Mouse (Mus musculus): Measurements from ENCODE around the gene Mterf1a. TPM values are rescaled to one million over a fixed set of nuclear protein-coding genes. Genes with fewer than 3 reads are reported as not detected.
"Not testable (repeated sequence)": the region's sequence is repeated elsewhere in the genome, so short reads cannot be mapped to it uniquely, and the experiment has no call there.

The Mterf1a gene
- polyA plus RNA-seq, 1 experiment from 2014 or later, result 11.6 TPM

GRCm38 (mm10) chr5:3931636-3932035 lies 37.9 kb upstream of the Mterf1a start:
- no peaks in the 10 kb centered on the region for H3K27me3 ChIP-seq (ENCODE audit: control insufficient read depth, insufficient read depth, low read length)
- no peak overlapping the region for H3K4me3 ChIP-seq (ENCODE audit: low read depth, low read length)
- no peak for DNase-seq (ENCODE audit: low spot score)
- H3K9me3 ChIP-seq (ENCODE audit: control insufficient read depth, low read length), result no peaks in the 10 kb centered on the region
- peaks cover 4% of the 10 kb centered on the region; the same call in 1 of the 2 replicates for H3K4me1 ChIP-seq (replicated peaks; ENCODE audit: control insufficient read depth, insufficient read depth, low read length)
- H3K27ac ChIP-seq (ENCODE audit: low read depth, low read length), result no peak overlapping the region
- 86% methylated on average over 3 of the region's 3 CpGs for WGBS
- no peak for ATAC-seq (ENCODE audit: low FRiP score)
- H3K4me2 ChIP-seq (replicated peaks; ENCODE audit: low read depth, low read length), result no peak overlapping the region
- no peaks in the 10 kb centered on the region for H3K36me3 ChIP-seq (ENCODE audit: control insufficient read depth, insufficient read depth, low read length)
- H3K9ac ChIP-seq (ENCODE audit: low read depth, low read length), result no peak overlapping the region

GRCm38 (mm10) chr5:3930760-3931159 lies 37.0 kb upstream of the Mterf1a start:
- WGBS, result 76% methylated on average over 5 of the region's 5 CpGs
- Histone ChIP-seq H3K4me1 (replicated peaks; ENCODE audit: control insufficient read depth, insufficient read depth, low read length) (peaks cover 4% of the 10 kb centered on the region; the same call in 1 of the 2 replicates), H3K36me3 (ENCODE audit: control insufficient read depth, insufficient read depth, low read length) (no peaks in the 10 kb centered on the region), H3K9me3 (ENCODE audit: control insufficient read depth, low read length) (no peaks in the 10 kb centered on the region), H3K27ac (ENCODE audit: low read depth, low read length) (no peak overlapping the region), H3K4me3 (ENCODE audit: low read depth, low read length) (no peak overlapping the region), H3K9ac (ENCODE audit: low read depth, low read length) (no peak overlapping the region), H3K4me2 (replicated peaks; ENCODE audit: low read depth, low read length) (no peak overlapping the region), H3K27me3 (ENCODE audit: control insufficient read depth, insufficient read depth, low read length) (no peaks in the 10 kb centered on the region)
- ATAC-seq (ENCODE audit: low FRiP score), result no peak
- no peak for DNase-seq (ENCODE audit: low spot score)

DNA sequence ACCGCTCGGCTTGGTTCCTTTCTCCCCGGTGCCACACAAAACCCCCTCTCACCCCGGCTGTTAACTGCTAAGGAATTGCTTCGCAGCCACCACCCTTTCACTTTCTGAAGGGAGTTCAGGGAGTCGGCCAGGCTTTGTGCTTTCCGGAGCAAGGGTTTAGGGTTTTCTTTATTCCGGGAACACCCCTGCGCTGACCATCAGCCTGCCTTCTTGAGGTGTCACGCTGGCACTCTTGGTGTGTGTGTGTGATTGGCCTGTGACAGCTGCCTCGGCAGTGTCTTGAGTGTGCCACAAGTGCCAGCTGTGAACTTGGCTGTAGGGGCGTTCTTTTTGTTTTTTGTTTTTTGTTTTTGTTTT lies 34.9 kb upstream of the Mterf1a start:
- DNase-seq (ENCODE audit: low spot score) (peak; percentile 73), ATAC-seq (ENCODE audit: low FRiP score) (peak; percentile 73)
- Histone ChIP-seq H3K4me3 (ENCODE audit: low read depth, low read length) (peak overlapping the region; percentile 94), H3K27me3 (ENCODE audit: control insufficient read depth, insufficient read depth, low read length) (no peaks in the 10 kb centered on the region), H3K4me2 (replicated peaks; ENCODE audit: low read depth, low read length) (peak overlapping the region; percentile 67), H3K27ac (ENCODE audit: low read depth, low read length) (peak overlapping the region; percentile 95), H3K36me3 (ENCODE audit: control insufficient read depth, insufficient read depth, low read length) (no peaks in the 10 kb centered on the region), H3K4me1 (replicated peaks; ENCODE audit: control insufficient read depth, insufficient read depth, low read length) (peaks cover 4% of the 10 kb centered on the region; the same call in 1 of the 2 replicates), H3K9ac (ENCODE audit: low read depth, low read length) (peak overlapping the region; percentile 99), H3K9me3 (ENCODE audit: control insufficient read depth, low read length) (no peaks in the 10 kb centered on the region)
- WGBS, result 0% methylated on average over 12 of the region's 12 CpGs

- Histone ChIP-seq H3K27ac (ENCODE audit: low read depth, low read length) (peak within 1 kb of the TSS; percentile 95), H3K36me3 (ENCODE audit: control insufficient read depth, insufficient read depth, low read length) (no peaks in the 10 kb centered on the region), H3K9ac (ENCODE audit: low read depth, low read length) (peak within 1 kb of the TSS; percentile 99), H3K4me2 (replicated peaks; ENCODE audit: low read depth, low read length) (peak within 1 kb of the TSS; percentile 67), H3K4me1 (replicated peaks; ENCODE audit: control insufficient read depth, insufficient read depth, low read length) (peaks cover 4% of the 10 kb centered on the region; the same call in 1 of the 2 replicates), H3K9me3 (ENCODE audit: control insufficient read depth, low read length) (no peaks in the 10 kb centered on the region), H3K4me3 (ENCODE audit: low read depth, low read length) (peak within 1 kb of the TSS; percentile 94), H3K27me3 (ENCODE audit: control insufficient read depth, insufficient read depth, low read length) (no peaks in the 10 kb centered on the region)
- DNase-seq (ENCODE audit: low spot score) (peak; percentile 79), ATAC-seq (ENCODE audit: low FRiP score) (peak; percentile 90)
- WGBS, result under 1% methylated on average over 65 of the region's 82 CpGs
Measured at GRCm38 (mm10) chr5:3927801-3928689, 34.3 kb upstream of the Mterf1a start, which contains the start of gene Akap9. Akap9 (plus strand) TSS chr5:3928054.

DNA sequence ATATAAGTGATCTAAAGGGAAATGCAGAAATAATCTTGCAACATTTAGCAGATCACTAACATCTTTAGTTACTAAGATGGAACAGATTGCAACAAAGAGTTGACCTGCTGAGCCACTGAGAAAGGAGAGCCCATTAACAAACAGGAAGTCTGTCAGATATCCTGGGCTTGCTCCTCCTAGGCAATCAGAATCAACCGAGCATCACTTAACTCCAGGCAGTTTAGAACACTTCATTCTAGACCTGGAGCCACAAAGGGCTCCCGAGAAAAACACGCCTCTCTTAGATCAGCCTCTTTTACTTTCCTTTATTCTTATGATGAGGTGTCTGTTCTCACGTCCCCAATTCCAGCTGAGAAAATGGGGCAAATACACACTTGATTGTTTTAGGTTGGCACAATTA lies 32.9 kb upstream of the Mterf1a start:
- peaks cover 4% of the 10 kb centered on the region; the same call in 1 of the 2 replicates for H3K4me1 ChIP-seq (replicated peaks; ENCODE audit: control insufficient read depth, insufficient read depth, low read length)
- H3K27me3 ChIP-seq (ENCODE audit: control insufficient read depth, insufficient read depth, low read length), result no peaks in the 10 kb centered on the region
- 48% methylated on average over 4 of the region's 4 CpGs for WGBS
- H3K27ac ChIP-seq (ENCODE audit: low read depth, low read length), result no peak overlapping the region
- H3K9ac ChIP-seq (ENCODE audit: low read depth, low read length), result no peak overlapping the region
- no peak for ATAC-seq (ENCODE audit: low FRiP score)
- H3K4me3 ChIP-seq (ENCODE audit: low read depth, low read length), result no peak overlapping the region
- no peak overlapping the region for H3K4me2 ChIP-seq (replicated peaks; ENCODE audit: low read depth, low read length)
- DNase-seq (ENCODE audit: low spot score), result no peak
- H3K9me3 ChIP-seq (ENCODE audit: control insufficient read depth, low read length), result no peaks in the 10 kb centered on the region
- H3K36me3 ChIP-seq (ENCODE audit: control insufficient read depth, insufficient read depth, low read length), result no peaks in the 10 kb centered on the region

- Histone ChIP-seq H3K9ac (ENCODE audit: low read depth, low read length) (no peak overlapping the region), H3K27ac (ENCODE audit: low read depth, low read length) (no peak overlapping the region), H3K4me2 (replicated peaks; ENCODE audit: low read depth, low read length) (no peak overlapping the region), H3K4me1 (replicated peaks; ENCODE audit: control insufficient read depth, insufficient read depth, low read length) (no peaks in the 10 kb centered on the region), H3K9me3 (ENCODE audit: control insufficient read depth, low read length) (no peaks in the 10 kb centered on the region), H3K27me3 (ENCODE audit: control insufficient read depth, insufficient read depth, low read length) (no peaks in the 10 kb centered on the region), H3K36me3 (ENCODE audit: control insufficient read depth, insufficient read depth, low read length) (no peaks in the 10 kb centered on the region), H3K4me3 (ENCODE audit: low read depth, low read length) (no peak overlapping the region)
- no peak for ATAC-seq (ENCODE audit: low FRiP score)
- no peak for DNase-seq (ENCODE audit: low spot score)
- WGBS, result 93% methylated on average over 2 of the region's 2 CpGs
Measured at GRCm38 (mm10) chr5:3922350-3922749, 28.6 kb upstream of the Mterf1a start.

DNA sequence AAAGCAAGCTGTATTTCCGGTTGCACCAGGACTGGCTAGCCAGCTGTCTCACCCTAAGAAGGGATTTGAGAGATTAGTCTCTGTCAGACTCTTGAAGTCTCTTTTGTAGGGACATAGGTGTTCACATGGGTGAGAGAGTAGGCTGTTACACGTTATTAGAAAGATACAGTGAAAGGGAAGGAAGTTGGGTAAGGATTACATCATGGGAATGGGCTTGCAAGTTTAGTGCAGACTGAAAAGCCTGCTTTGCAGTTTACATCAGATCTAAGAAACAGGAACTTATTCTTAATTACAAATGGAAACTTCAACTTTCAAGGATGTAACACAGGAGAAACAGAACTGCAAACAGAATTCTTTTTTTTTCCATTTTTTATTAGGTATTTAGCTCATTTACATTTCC lies 11.7 kb upstream of the Mterf1a start:
- Histone ChIP-seq H3K36me3 (ENCODE audit: control insufficient read depth, insufficient read depth, low read length) (no peaks in the 10 kb centered on the region), H3K4me2 (replicated peaks; ENCODE audit: low read depth, low read length) (no peak overlapping the region), H3K4me3 (ENCODE audit: low read depth, low read length) (no peak overlapping the region), H3K4me1 (replicated peaks; ENCODE audit: control insufficient read depth, insufficient read depth, low read length) (no peaks in the 10 kb centered on the region), H3K27ac (ENCODE audit: low read depth, low read length) (no peak overlapping the region), H3K9ac (ENCODE audit: low read depth, low read length) (no peak overlapping the region), H3K9me3 (ENCODE audit: control insufficient read depth, low read length) (no peaks in the 10 kb centered on the region), H3K27me3 (ENCODE audit: control insufficient read depth, insufficient read depth, low read length) (no peaks in the 10 kb centered on the region)
- WGBS, result 68% methylated on average over 2 of the region's 2 CpGs
- ATAC-seq (ENCODE audit: low FRiP score), result no peak
- no peak for DNase-seq (ENCODE audit: low spot score)

DNA sequence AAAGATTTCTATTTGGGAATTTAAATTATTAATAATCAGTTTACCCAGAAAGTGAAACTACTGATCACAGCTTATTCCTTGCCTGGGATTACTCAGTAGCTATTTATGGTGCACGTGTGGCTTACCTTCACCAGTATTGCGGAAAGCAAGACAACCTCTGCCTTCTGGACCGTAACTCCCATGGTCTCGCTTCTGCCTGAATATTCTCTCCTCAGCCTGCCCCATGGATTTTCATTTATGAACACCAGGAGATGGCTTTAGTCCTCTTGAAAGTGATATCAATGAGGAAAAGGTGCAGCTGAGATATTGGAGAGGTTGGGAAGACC lies 524 bp upstream of the Mterf1a start:
- not testable (repeated sequence) for H3K27ac ChIP-seq (ENCODE audit: low read depth, low read length); H3K27me3 ChIP-seq (ENCODE audit: control insufficient read depth, insufficient read depth, low read length); H3K4me1 ChIP-seq (replicated peaks; ENCODE audit: control insufficient read depth, insufficient read depth, low read length); H3K9ac ChIP-seq (ENCODE audit: low read depth, low read length); DNase-seq (ENCODE audit: low spot score); ATAC-seq (ENCODE audit: low FRiP score); H3K9me3 ChIP-seq (ENCODE audit: control insufficient read depth, low read length); H3K4me3 ChIP-seq (ENCODE audit: low read depth, low read length); H3K36me3 ChIP-seq (ENCODE audit: control insufficient read depth, insufficient read depth, low read length); H3K4me2 ChIP-seq (replicated peaks; ENCODE audit: low read depth, low read length)
- 90% methylated on average over 4 of the region's 4 CpGs for WGBS

DNA sequence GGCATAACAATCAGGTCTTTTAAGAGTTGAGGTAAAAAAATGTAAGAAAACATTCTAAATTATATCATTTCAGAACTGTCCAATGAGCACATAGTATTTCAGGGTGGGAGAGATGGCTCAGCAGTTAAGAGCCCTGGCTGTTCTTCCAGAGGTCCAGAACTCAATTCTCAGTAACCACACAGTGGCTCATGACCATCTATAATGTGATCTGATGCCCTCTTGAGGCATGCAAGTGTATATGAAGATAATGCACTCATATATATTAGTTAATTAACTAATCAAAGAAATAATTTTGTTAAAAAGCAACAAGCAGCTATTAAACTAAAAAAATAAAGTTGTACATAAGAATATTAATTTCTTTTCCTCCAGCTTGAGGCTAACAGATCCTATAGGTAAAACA lies 4.5 kb downstream of the Mterf1a start:
- Histone ChIP-seq H3K27me3 (ENCODE audit: control insufficient read depth, insufficient read depth, low read length) (no peaks in the 10 kb centered on the region), H3K4me2 (replicated peaks; ENCODE audit: low read depth, low read length) (no peak overlapping the region), H3K36me3 (ENCODE audit: control insufficient read depth, insufficient read depth, low read length) (no peaks in the 10 kb centered on the region), H3K4me1 (replicated peaks; ENCODE audit: control insufficient read depth, insufficient read depth, low read length) (no peaks in the 10 kb centered on the region), H3K4me3 (ENCODE audit: low read depth, low read length) (no peak overlapping the region), H3K27ac (ENCODE audit: low read depth, low read length) (no peak overlapping the region), H3K9me3 (ENCODE audit: control insufficient read depth, low read length) (no peaks in the 10 kb centered on the region), H3K9ac (ENCODE audit: low read depth, low read length) (no peak overlapping the region)
- DNase-seq (ENCODE audit: low spot score) (no peak), ATAC-seq (ENCODE audit: low FRiP score) (no peak)

Data from hindbrain, embryonic 11.5 days (tissue).